Mouse (Mus musculus): Measurements from ENCODE around the gene Stxbp6. TPM values are rescaled to one million over a fixed set of nuclear protein-coding genes. Genes with fewer than 3 reads are reported as not detected.

The Stxbp6 gene
- polyA plus RNA-seq, 1 experiment from 2014 or later: 7.1 TPM

DNA sequence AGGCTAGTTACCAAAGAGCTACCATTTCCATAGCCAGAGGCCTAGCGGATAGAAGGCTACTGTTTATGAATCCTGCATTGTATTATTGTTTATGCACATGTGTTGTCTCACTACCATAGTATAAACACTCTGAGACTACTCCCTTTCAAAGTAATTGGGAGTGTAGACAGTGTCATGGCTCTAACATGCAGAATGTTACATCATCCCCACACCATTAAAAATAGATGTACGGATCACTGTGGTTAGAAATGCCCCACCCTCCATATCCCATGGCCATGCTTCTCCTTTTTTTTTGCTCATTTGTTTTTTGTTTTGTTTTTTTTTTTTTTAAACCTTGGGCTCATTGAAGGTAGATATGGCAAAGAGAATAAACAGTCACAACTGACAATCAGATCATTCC, 154.9 kb downstream of the Stxbp6 start:
- DNase-seq: no peak
- Histone ChIP-seq H3K9ac (replicated peaks) (no peak overlapping the region), H3K4me2 (ENCODE audit: low read depth, low read length) (no peak overlapping the region), H3K27me3 (ENCODE audit: insufficient read depth, low read length) (no peaks in the 10 kb centered on the region), H3K9me3 (ENCODE audit: low read length) (no peaks in the 10 kb centered on the region), H3K27ac (ENCODE audit: low read depth) (no peak overlapping the region), H3K4me1 (ENCODE audit: insufficient read depth) (no peaks in the 10 kb centered on the region), H3K36me3 (replicated peaks; ENCODE audit: insufficient read depth, low read length) (no peaks in the 10 kb centered on the region), H3K4me3 (ENCODE audit: low read depth, low read length) (no peak overlapping the region)
- no peak for ATAC-seq
- TF ChIP-seq EP300 (IDR thresholded peaks at IDR 0.05; ENCODE audit: low read depth) (no peak), CTCF (IDR thresholded peaks at IDR 0.05; ENCODE audit: low read depth) (no peak)
- WGBS (ENCODE audit: insufficient replicate concordance): 67% methylated on average over 2 of the region's 2 CpGs

DNA sequence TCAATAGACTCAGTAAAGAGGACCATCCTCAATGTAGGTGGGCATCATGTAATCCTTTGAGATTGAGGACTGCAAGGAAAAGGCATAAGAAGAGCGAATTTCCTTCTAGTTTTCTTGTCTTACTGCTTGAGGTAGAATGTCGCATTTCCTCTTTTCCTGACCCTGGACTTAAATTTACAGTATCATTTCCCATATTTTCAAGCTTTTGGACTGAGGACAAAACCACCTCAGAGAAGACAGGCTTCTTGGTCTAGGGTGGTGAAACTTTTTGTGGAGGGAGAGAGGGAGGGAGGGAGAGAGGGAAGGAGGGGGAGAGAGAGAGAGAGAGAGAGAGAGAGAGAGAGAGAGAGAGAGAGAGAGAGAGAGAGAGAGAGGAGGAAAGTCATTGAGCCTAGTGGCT, 155.6 kb downstream of the Stxbp6 start:
- no peak for DNase-seq
- TF ChIP-seq EP300 (IDR thresholded peaks at IDR 0.05; ENCODE audit: low read depth) (no peak), CTCF (IDR thresholded peaks at IDR 0.05; ENCODE audit: low read depth) (no peak)
- H3K27me3 ChIP-seq (ENCODE audit: insufficient read depth, low read length): no peaks in the 10 kb centered on the region
- no peak overlapping the region for H3K9ac ChIP-seq (replicated peaks)
- no peaks in the 10 kb centered on the region for H3K9me3 ChIP-seq (ENCODE audit: low read length)
- H3K4me3 ChIP-seq (ENCODE audit: low read depth, low read length): no peak overlapping the region
- no peaks in the 10 kb centered on the region for H3K36me3 ChIP-seq (replicated peaks; ENCODE audit: insufficient read depth, low read length)
- H3K4me1 ChIP-seq (ENCODE audit: insufficient read depth): no peaks in the 10 kb centered on the region
- H3K27ac ChIP-seq (ENCODE audit: low read depth): no peak overlapping the region
- ATAC-seq: no peak
- WGBS (ENCODE audit: insufficient replicate concordance): 67% methylated on average over 2 of the region's 2 CpGs
- H3K4me2 ChIP-seq (ENCODE audit: low read depth, low read length): no peak overlapping the region

DNA sequence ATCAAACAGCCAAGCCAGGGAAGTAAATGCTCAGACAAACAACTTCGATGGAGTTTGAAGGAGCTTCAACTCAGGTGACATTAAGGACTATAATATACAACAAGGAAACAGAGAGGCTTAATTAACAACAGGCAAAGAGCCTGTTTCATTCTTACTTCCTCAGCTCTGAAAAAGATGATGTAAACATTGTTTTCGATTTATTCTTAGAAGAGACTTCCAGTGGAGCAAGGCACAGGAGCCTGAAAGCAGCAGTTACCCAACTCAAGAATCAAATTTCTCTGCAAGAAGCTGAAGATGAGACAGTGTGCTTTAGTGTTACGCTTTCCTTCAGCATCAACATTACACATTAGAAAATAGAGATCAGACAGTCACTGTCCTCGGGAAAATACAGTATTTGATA, 160.7 kb downstream of the Stxbp6 start:
- TF ChIP-seq EP300 (IDR thresholded peaks at IDR 0.05; ENCODE audit: low read depth): no peak
- no peak for TF ChIP-seq CTCF (IDR thresholded peaks at IDR 0.05; ENCODE audit: low read depth)
- Histone ChIP-seq H3K36me3 (replicated peaks; ENCODE audit: insufficient read depth, low read length) (no peaks in the 10 kb centered on the region), H3K4me3 (ENCODE audit: low read depth, low read length) (no peak overlapping the region), H3K27me3 (ENCODE audit: insufficient read depth, low read length) (no peaks in the 10 kb centered on the region), H3K9ac (replicated peaks) (no peak overlapping the region), H3K27ac (ENCODE audit: low read depth) (no peak overlapping the region), H3K9me3 (ENCODE audit: low read length) (no peaks in the 10 kb centered on the region), H3K4me1 (ENCODE audit: insufficient read depth) (no peaks in the 10 kb centered on the region), H3K4me2 (ENCODE audit: low read depth, low read length) (no peak overlapping the region)
- ATAC-seq (no peak), DNase-seq (no peak)
- WGBS (ENCODE audit: insufficient replicate concordance): 69% methylated on average over 4 of the region's 4 CpGs

DNA sequence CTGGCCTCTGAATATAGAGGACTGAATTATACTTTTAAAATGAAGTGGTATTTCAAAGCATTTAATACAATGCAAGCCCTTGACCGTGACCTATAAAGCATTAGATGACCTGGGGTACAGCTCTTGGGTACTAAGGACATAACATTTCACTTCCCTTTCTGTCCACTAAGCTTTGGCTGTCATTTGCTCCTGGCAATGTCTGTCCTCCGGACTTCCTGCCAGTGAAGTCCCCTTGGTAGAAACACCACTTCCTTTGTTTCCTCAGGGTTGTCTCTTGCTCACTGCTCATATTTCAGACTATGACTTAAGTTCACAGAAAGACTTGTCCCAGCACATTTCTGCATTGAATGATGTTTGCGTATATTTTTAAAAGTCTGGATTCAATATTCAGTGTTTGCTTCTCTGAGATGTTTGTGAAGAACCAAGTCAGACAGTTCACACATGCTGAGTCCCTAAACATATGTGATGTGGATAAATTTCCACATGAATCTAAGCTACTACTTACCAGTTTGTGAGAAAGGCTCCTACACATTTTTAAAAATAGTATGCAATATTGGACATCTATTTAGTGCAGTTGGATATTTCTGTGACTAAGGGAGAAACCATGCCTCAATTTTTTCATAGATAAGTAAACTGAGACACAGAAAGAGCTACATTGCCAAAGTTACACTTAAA, 166.3 kb downstream of the Stxbp6 start:
- Histone ChIP-seq H3K4me3 (ENCODE audit: low read depth, low read length) (no peak overlapping the region), H3K27me3 (ENCODE audit: insufficient read depth, low read length) (no peaks in the 10 kb centered on the region), H3K4me2 (ENCODE audit: low read depth, low read length) (no peak overlapping the region), H3K4me1 (ENCODE audit: insufficient read depth) (no peaks in the 10 kb centered on the region), H3K36me3 (replicated peaks; ENCODE audit: insufficient read depth, low read length) (no peaks in the 10 kb centered on the region), H3K27ac (ENCODE audit: low read depth) (no peak overlapping the region), H3K9ac (replicated peaks) (no peak overlapping the region), H3K9me3 (ENCODE audit: low read length) (no peaks in the 10 kb centered on the region)
- TF ChIP-seq EP300 (IDR thresholded peaks at IDR 0.05; ENCODE audit: low read depth) (no peak), CTCF (IDR thresholded peaks at IDR 0.05; ENCODE audit: low read depth) (no peak)
- 56% methylated on average over 3 of the region's 3 CpGs for WGBS (ENCODE audit: insufficient replicate concordance)
- ATAC-seq (no peak), DNase-seq (no peak)

DNA sequence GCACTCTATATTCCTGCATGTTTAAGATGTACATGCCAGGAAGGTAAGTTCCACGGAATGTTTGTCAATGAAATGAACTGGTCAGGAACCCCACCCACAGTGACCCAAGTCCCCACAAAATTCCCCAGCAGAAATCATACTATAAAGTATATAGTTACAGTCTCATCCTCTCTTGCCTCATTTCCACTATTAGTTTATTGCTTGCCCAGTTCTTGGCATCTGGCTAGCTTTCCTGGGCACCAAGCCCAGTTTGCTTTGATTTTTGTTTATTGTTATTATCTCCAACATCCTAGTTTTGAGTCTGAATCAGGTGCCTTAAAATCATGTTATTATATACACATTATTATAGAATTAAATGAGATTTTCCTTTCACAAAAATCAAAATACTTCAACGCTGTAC, 168.5 kb downstream of the Stxbp6 start:
- WGBS (ENCODE audit: insufficient replicate concordance): 65% methylated on average over 2 of the region's 2 CpGs
- no peak overlapping the region for H3K27ac ChIP-seq (ENCODE audit: low read depth)
- no peak for DNase-seq

DNA sequence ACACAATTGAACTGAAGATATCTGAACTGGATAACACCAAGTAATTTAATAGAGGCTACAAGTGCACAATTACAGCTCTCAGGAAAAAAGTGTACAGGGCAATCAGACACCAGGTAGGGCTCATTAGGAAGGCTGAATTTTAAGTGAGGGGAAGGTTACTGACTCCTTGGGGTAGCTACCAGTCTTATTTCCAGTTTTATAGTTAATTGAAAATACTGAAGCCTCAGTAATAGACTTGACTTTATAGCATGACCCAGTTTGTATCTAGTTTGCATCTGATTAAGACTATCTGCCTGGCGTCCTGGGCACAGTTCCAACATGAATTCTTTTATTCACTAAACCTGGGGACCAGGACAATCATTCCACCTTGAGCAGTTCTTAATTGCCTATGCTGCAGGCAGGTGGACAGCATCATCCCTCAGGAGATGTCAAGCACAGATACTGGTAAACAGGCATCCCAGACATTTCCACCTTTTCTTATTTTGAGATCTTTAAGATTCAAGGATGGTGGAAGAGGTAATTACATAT, 171.2 kb downstream of the Stxbp6 start:
- WGBS (ENCODE audit: insufficient replicate concordance): 50% methylated on average over 1 of the region's 1 CpGs
- H3K4me3 ChIP-seq (ENCODE audit: low read depth, low read length): no peak overlapping the region
- TF ChIP-seq CTCF (IDR thresholded peaks at IDR 0.05; ENCODE audit: low read depth) (no peak), EP300 (IDR thresholded peaks at IDR 0.05; ENCODE audit: low read depth) (no peak)
- no peaks in the 10 kb centered on the region for H3K9me3 ChIP-seq (ENCODE audit: low read length)
- no peak overlapping the region for H3K9ac ChIP-seq (replicated peaks)
- DNase-seq: no peak
- no peaks in the 10 kb centered on the region for H3K27me3 ChIP-seq (ENCODE audit: insufficient read depth, low read length)
- no peak overlapping the region for H3K27ac ChIP-seq (ENCODE audit: low read depth)
- H3K4me1 ChIP-seq (ENCODE audit: insufficient read depth): no peaks in the 10 kb centered on the region
- no peak overlapping the region for H3K4me2 ChIP-seq (ENCODE audit: low read depth, low read length)
- ATAC-seq: no peak
- H3K36me3 ChIP-seq (replicated peaks; ENCODE audit: insufficient read depth, low read length): no peaks in the 10 kb centered on the region

More for the DNA sequence above, 168.5 kb downstream of the Stxbp6 start:
- Histone ChIP-seq H3K36me3 (replicated peaks; ENCODE audit: insufficient read depth, low read length) (no peaks in the 10 kb centered on the region), H3K9ac (replicated peaks) (no peak overlapping the region), H3K9me3 (ENCODE audit: low read length) (no peaks in the 10 kb centered on the region), H3K4me2 (ENCODE audit: low read depth, low read length) (no peak overlapping the region), H3K4me3 (ENCODE audit: low read depth, low read length) (no peak overlapping the region), H3K27me3 (ENCODE audit: insufficient read depth, low read length) (no peaks in the 10 kb centered on the region), H3K4me1 (ENCODE audit: insufficient read depth) (no peaks in the 10 kb centered on the region)
- TF ChIP-seq CTCF (IDR thresholded peaks at IDR 0.05; ENCODE audit: low read depth) (no peak), EP300 (IDR thresholded peaks at IDR 0.05; ENCODE audit: low read depth) (no peak)
- no peak for ATAC-seq

Data from liver, postnatal 0 days (tissue).